Mouse (Mus musculus): ENCODE data around the gene Usp10. TPM values are rescaled to one million over a fixed set of nuclear protein-coding genes. Genes with fewer than 3 reads are reported as not detected.

Usp10 gene
- polyA plus RNA-seq, 1 experiment from 2014 or later: 44.1 TPM

GRCm38 (mm10) chr8:119972558-119972957, 62.4 kb downstream of the Usp10 start:
- TF ChIP-seq CTCF (IDR thresholded peaks at IDR 0.05; ENCODE audit: low read depth) (no peak), EP300 (IDR thresholded peaks at IDR 0.05; ENCODE audit: low read depth) (no peak)
- H3K36me3 ChIP-seq (replicated peaks; ENCODE audit: insufficient read depth, low read length): no peaks in the 10 kb centered on the region
- H3K27ac ChIP-seq (ENCODE audit: low read depth): no peak overlapping the region
- no peak overlapping the region for H3K4me3 ChIP-seq (ENCODE audit: low read depth, low read length)
- DNase-seq (peak; percentile 29), ATAC-seq (peak; percentile 58)
- no peaks in the 10 kb centered on the region for H3K27me3 ChIP-seq (ENCODE audit: insufficient read depth, low read length)
- WGBS (ENCODE audit: insufficient replicate concordance): 30% methylated on average over 12 of the region's 12 CpGs
- no peak overlapping the region for H3K4me2 ChIP-seq (ENCODE audit: low read depth, low read length)
- no peaks in the 10 kb centered on the region for H3K9me3 ChIP-seq (ENCODE audit: low read length)
- H3K9ac ChIP-seq (replicated peaks): no peak overlapping the region
- no peaks in the 10 kb centered on the region for H3K4me1 ChIP-seq (ENCODE audit: insufficient read depth)

- ATAC-seq: no peak
- Histone ChIP-seq H3K9me3 (ENCODE audit: low read length) (no peaks in the 10 kb centered on the region), H3K9ac (replicated peaks) (no peak overlapping the region), H3K27me3 (ENCODE audit: insufficient read depth, low read length) (no peaks in the 10 kb centered on the region), H3K4me2 (ENCODE audit: low read depth, low read length) (no peak overlapping the region), H3K4me1 (ENCODE audit: insufficient read depth) (no peaks in the 10 kb centered on the region), H3K27ac (ENCODE audit: low read depth) (no peak overlapping the region), H3K4me3 (ENCODE audit: low read depth, low read length) (no peak overlapping the region), H3K36me3 (replicated peaks; ENCODE audit: insufficient read depth, low read length) (no peaks in the 10 kb centered on the region)
- TF ChIP-seq EP300 (IDR thresholded peaks at IDR 0.05; ENCODE audit: low read depth) (no peak), CTCF (IDR thresholded peaks at IDR 0.05; ENCODE audit: low read depth) (no peak)
- WGBS (ENCODE audit: insufficient replicate concordance): 39% methylated on average over 11 of the region's 11 CpGs
- DNase-seq: no peak
Observed at GRCm38 (mm10) chr8:119978770-119979381, 68.7 kb downstream of the Usp10 start.

GRCm38 (mm10) chr8:119981253-119981652, 71.1 kb downstream of the Usp10 start:
- Histone ChIP-seq H3K9me3 (ENCODE audit: low read length) (no peaks in the 10 kb centered on the region), H3K9ac (replicated peaks) (no peak overlapping the region), H3K27ac (ENCODE audit: low read depth) (no peak overlapping the region), H3K4me2 (ENCODE audit: low read depth, low read length) (no peak overlapping the region), H3K27me3 (ENCODE audit: insufficient read depth, low read length) (no peaks in the 10 kb centered on the region), H3K4me1 (ENCODE audit: insufficient read depth) (no peaks in the 10 kb centered on the region), H3K36me3 (replicated peaks; ENCODE audit: insufficient read depth, low read length) (no peaks in the 10 kb centered on the region), H3K4me3 (ENCODE audit: low read depth, low read length) (no peak overlapping the region)
- 63% methylated on average over 4 of the region's 4 CpGs for WGBS (ENCODE audit: insufficient replicate concordance)
- ATAC-seq (no peak), DNase-seq (no peak)
- TF ChIP-seq EP300 (IDR thresholded peaks at IDR 0.05; ENCODE audit: low read depth) (no peak), CTCF (IDR thresholded peaks at IDR 0.05; ENCODE audit: low read depth) (peak; percentile 51)

- Histone ChIP-seq H3K4me1 (ENCODE audit: insufficient read depth) (no peaks in the 10 kb centered on the region), H3K27ac (ENCODE audit: low read depth) (no peak overlapping the region), H3K9me3 (ENCODE audit: low read length) (no peaks in the 10 kb centered on the region), H3K4me3 (ENCODE audit: low read depth, low read length) (no peak overlapping the region), H3K9ac (replicated peaks) (no peak overlapping the region), H3K36me3 (replicated peaks; ENCODE audit: insufficient read depth, low read length) (no peaks in the 10 kb centered on the region), H3K4me2 (ENCODE audit: low read depth, low read length) (no peak overlapping the region), H3K27me3 (ENCODE audit: insufficient read depth, low read length) (no peaks in the 10 kb centered on the region)
- ATAC-seq: no peak
- DNase-seq: peak; percentile 48
- TF ChIP-seq EP300 (IDR thresholded peaks at IDR 0.05; ENCODE audit: low read depth) (no peak), CTCF (IDR thresholded peaks at IDR 0.05; ENCODE audit: low read depth) (peak; percentile 61)
Observed at GRCm38 (mm10) chr8:119984085-119984484, 73.9 kb downstream of the Usp10 start.

GRCm38 (mm10) chr8:119986174-119986573, 76.0 kb downstream of the Usp10 start:
- no peak overlapping the region for H3K4me2 ChIP-seq (ENCODE audit: low read depth, low read length)
- WGBS (ENCODE audit: insufficient replicate concordance): 70% methylated on average over 5 of the region's 5 CpGs
- DNase-seq: no peak

GRCm38 (mm10) chr8:119988087-119988486, 77.9 kb downstream of the Usp10 start:
- peaks cover 19% of the 10 kb centered on the region for H3K27me3 ChIP-seq (ENCODE audit: insufficient read depth, low read length)
- DNase-seq (no peak), ATAC-seq (no peak)
- H3K9ac ChIP-seq (replicated peaks): no peak overlapping the region
- TF ChIP-seq CTCF (IDR thresholded peaks at IDR 0.05; ENCODE audit: low read depth) (no peak), EP300 (IDR thresholded peaks at IDR 0.05; ENCODE audit: low read depth) (no peak)
- H3K4me1 ChIP-seq (ENCODE audit: insufficient read depth): no peaks in the 10 kb centered on the region
- no peak overlapping the region for H3K4me3 ChIP-seq (ENCODE audit: low read depth, low read length)
- no peaks in the 10 kb centered on the region for H3K9me3 ChIP-seq (ENCODE audit: low read length)
- WGBS (ENCODE audit: insufficient replicate concordance): 70% methylated on average over 15 of the region's 15 CpGs
- H3K36me3 ChIP-seq (replicated peaks; ENCODE audit: insufficient read depth, low read length): no peaks in the 10 kb centered on the region
- no peak overlapping the region for H3K4me2 ChIP-seq (ENCODE audit: low read depth, low read length)
- H3K27ac ChIP-seq (ENCODE audit: low read depth): no peak overlapping the region

More at GRCm38 (mm10) chr8:119986174-119986573, 76.0 kb downstream of the Usp10 start:
- peaks cover 2% of the 10 kb centered on the region; the same call in 1 of the 2 replicates for H3K27me3 ChIP-seq (ENCODE audit: insufficient read depth, low read length)
- TF ChIP-seq CTCF (IDR thresholded peaks at IDR 0.05; ENCODE audit: low read depth) (no peak), EP300 (IDR thresholded peaks at IDR 0.05; ENCODE audit: low read depth) (no peak)
- H3K4me1 ChIP-seq (ENCODE audit: insufficient read depth): no peaks in the 10 kb centered on the region
- ATAC-seq: no peak
- H3K27ac ChIP-seq (ENCODE audit: low read depth): no peak overlapping the region
- H3K9me3 ChIP-seq (ENCODE audit: low read length): no peaks in the 10 kb centered on the region
- H3K4me3 ChIP-seq (ENCODE audit: low read depth, low read length): no peak overlapping the region
- no peak overlapping the region for H3K9ac ChIP-seq (replicated peaks)
- H3K36me3 ChIP-seq (replicated peaks; ENCODE audit: insufficient read depth, low read length): no peaks in the 10 kb centered on the region
